Mouse (Mus musculus) T-helper 17 cell (primary cell): ENCODE measurements around the gene Pfdn6.

ENCODE experiments used
- in situ Hi-C, 2 experiments: fragments of 300-600 bp; cut with MboI, MseI; formaldehyde crosslinking; loops; 1 replicate in 1 of 2; 2 replicates in 1 of 2; pipeline ENCODE4 v1.15.1; 2025; ENCODE audit warnings: high pct_unique_total_duplicates in 2 of 2

The Pfdn6 gene

DNA sequence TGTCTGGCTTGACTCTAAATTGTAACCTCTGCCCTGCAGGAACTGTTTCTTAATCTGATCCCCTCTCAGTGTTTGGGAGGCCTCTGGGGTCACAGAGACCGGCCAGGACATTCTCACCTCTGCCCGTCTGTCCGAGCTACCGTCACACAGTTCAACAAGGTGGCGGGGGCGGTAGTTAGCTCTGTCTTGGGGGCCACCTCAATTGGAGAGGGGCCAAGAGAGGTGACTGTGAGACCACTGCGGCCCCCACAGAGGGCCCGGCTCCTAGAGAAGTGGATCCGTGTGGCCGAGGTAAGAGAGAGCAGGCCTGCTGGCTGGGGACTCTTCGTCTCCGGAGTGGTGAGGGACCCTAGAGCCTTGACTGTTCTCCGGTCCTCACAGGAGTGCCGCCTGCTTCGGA, 7.2 kb downstream of the Pfdn6 start:
- in situ Hi-C loops: no loop called here

DNA sequence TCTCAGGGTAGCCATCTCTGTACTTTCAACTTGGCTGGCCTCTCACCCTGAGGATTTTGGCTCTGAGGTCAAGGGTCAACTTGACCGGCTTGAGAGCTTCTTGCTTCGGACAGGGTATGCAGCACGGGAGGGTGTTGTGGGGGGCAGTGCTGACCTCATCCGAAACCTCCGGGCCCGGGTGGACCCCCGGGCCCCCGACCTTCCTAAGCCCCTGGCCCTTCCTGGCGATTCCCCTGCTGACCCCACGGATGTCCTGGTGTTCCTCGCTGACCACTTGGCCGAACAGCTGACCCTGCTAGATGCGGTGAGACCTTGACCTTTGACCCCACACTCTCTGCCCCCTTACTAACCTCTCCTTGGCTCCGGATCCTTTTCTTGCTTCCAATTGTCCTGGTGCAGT, 7.7 kb downstream of the Pfdn6 start:
- in situ Hi-C loops: no loop called here

DNA sequence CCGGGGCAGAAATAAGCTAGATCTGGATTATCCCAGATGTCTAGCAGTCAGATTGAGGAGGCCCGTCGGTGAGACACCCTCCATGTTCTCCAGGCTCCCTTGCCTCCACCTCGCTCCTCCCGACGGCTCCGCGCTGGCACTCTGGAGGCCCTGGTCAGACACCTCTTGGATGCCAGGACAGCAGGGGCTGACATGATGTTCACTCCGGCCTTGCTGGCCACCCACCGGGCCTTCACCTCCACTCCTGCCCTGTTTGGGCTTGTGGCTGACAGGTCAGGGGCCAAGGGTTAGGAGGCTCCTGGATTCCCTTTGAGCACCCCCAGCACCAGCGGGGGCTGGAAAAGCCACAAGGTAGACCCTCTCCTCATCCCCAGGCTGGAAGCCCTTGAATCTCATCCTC, 8.2 kb downstream of the Pfdn6 start:
- in situ Hi-C loops: no loop called here

DNA sequence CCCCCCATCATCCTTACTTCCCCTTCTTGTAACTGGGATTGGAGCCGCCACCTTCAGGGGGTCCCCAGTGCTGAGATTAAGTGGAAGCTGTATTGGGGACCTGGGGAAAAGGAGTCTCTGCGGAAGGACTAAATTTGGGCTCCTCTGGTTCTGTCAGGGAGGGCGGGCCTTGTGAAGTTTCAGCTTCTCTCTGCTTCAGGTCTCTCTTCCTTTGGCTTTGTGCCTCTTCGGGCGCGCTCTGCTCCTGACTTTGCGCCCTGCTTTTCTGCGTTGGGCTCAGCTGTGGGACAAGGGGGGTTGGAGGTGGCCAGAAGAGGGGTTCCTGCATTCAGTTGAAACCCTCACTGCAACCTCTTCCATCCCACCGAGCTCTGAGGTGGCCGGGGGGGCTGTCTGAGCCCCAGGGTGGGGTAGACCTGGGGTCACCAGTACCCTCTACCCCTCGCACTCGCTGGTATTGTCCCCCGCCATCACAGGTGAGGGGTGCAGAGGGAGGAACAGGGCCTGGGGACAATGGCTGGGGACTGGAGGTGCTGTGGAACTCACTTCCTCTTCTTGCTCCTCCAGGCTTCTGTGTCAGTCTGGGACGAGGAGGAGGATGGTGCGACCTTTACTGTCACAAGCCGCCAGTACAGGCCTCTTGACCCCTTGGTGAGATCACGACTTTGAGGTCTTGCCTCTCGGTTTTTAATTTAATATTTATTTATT, 8.8 kb downstream of the Pfdn6 start:
- in situ Hi-C loops: no loop called here

DNA sequence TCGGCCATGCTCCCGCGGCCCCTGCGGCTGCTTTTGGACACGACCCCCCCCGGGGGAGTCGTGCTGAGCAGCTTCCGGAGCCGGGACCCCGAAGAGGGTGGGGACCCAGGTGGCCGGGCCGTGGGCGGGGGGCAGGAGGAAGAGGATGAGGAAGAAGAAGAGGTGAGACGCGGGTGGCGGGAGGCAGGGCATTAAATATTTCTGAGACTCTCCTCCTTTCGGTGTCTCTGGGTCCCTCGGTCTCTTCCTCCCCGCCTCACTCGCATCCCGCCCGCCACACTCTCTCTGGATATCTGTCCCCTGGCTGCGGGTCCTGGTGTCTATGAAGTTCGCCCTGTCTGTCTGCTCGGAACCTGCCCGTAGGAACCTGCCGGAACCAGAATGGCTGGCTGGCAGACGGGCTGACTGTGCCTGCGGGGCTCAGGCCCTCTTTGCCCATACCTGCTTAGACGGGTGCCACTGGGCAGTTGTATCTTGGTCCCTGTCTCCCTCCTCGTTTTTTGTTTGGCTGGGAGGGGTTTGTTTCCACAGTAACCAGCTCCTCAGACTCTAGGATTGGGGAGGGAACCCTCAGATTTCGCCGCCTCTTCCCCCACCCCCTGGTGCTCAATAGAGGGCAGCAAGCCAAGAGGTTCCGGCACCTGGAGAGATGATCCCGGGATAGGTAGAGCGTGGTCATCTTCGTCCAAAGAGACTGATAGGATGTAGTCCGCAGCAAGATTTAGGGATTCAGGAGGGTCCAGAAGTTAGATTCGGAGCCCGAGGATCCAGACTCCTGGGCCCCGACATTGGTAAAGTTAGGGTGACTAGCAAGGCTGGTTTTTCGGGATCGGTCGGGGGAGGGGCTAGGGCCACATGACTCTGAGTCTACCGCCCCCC, 9.6 kb downstream of the Pfdn6 start:
- in situ Hi-C loops: no loop called here

DNA sequence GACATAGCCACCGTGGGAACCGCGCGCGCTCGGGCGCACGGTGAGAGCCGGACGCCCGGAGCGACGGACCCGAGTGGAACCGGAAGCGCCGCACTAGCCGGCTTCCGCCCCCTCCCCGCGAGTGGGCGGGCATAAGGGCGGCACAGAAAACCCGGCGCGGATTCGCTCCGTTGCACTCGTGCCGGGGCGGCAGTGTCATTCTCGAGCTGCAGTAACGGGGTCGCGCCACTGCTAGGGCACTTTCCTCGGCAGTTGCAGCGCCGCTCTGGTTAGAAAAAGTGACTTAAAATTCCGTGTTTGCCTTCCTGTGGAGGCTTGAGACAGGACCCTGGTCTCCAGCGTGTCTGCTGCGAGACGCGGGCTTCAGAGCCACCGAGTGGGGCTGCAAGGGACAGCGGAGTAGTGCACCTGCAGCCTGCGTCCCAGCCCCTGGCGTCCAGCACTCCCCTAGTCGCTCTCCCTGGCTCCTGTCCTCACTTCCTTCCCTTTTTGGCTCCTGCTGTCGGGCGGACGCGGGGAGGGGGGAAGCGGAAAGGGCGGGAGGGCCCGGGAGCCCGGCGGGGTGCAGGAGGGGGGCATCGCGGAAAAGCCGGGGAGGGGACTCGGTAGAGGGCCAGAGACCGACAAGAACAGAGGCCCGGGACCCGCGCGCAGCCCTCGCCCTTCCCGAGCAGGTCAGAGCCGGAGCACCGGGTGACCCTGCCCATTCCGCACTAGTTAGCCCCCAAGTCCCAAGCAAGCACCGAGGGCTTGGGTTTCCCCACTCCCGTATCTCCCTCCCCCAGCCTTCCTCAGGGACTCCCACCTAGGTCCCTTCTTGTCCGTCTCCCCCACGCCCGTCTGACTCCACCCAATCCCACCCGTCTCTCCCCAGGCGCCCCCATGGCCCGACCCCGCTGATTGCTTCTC, 10.5 kb downstream of the Pfdn6 start, which contains the start of gene Rgl2:
Gene Rgl2 (plus strand): TSS at position 173 of the 909 bp plus-strand sequence.
- in situ Hi-C loops: no loop called here

DNA sequence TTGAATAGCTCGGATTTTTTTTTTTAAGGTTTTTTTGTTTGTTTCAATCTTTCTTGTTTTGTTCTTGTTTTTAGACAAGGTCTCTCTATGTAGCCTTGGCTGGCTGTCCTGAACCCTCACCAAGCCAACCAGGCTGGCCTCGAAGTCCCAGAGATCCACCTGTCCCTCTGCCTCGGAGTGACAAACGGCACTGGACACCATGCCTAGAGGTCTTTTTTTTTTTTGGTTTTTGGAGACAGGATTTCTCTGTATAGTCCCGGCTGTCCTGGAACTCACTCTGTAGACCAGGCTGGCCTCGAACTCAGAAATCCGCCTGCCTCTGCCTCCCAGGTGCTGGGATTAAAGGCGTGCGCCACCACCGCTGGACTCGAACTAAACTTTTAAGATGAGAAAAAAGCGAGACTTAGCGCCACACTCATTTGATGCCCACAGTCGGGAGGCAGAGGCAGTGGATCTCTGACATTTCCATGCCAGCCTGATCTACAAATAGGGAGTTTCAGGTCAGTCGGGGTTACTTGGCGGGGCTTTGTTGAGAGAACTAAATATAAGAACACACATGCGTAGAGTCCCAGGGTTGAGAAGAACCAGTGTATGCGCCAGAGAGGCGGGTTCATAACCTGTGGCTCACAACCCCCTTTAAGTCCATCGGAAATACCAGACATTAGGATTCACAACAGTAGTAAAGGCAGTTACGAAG, 11.7 kb downstream of the Pfdn6 start:
- in situ Hi-C loops: no loop called here

DNA sequence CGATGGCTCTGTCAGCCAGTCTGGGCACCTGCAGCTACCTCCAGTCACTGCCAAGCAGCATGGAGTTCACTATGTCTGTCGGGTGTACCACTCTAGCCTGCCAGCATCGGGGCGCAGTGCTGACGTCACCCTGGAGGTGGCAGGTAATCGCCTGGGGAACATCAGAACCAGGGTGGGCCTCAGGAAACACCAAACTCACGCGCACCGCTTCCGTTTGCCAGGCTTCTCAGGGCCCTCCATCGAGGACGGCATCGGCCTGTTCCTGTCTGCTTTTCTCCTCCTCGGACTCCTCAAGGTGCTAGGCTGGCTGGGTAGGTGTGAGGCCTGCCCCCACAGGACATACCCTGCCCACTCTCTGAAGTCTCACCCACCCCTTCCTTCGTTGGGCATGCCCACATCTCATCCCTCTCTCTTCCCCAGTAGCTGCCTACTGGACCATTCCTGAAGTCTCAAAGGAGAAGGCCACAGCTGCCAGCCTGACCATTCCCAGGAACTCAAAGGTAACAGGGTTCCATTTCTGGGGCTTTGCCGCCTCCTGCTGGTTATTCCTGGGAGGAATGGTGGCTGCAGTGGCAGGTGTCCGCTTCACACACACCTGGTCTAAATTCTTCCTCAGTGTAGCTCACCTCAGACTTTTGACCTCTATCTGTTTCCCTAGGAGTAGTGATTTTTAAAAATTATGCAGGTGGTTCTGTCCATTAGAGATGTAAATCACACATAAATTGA, 13.8 kb downstream of the Pfdn6 start:
- in situ Hi-C loops: no loop called here

DNA sequence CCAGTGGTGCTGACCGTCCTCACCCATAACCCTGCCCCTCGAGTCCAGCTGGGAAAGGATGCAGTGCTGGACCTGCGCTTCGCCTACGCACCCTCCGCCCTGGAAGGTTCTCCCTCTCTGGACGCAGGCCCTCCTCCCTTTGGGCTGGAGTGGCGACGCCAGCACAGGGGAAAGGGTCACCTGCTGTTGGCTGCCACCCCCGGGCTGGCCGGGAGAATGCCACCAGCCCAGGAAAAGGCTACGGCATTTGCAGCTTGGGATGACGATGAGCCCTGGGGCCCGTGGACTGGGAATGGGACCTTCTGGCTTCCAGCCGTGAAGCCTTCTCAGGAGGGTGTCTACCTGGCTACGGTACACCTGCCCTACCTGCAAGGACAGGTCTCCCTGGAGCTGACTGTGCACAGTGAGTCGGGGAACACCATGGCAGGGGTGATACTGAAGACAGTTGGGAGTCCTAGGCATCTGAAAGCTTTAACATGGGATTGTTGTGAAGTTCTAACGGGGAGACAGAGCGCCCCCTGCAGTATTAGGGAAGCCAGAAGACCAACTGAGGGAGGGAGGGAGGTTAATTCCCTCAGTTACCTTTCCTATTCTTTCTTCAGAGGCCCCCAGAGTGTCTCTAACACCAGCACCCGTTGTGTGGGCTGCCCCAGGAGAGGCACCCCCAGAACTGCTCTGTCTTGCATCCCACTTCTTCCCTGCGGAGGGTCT, 14.6 kb downstream of the Pfdn6 start:
- in situ Hi-C loops: no loop called here

DNA sequence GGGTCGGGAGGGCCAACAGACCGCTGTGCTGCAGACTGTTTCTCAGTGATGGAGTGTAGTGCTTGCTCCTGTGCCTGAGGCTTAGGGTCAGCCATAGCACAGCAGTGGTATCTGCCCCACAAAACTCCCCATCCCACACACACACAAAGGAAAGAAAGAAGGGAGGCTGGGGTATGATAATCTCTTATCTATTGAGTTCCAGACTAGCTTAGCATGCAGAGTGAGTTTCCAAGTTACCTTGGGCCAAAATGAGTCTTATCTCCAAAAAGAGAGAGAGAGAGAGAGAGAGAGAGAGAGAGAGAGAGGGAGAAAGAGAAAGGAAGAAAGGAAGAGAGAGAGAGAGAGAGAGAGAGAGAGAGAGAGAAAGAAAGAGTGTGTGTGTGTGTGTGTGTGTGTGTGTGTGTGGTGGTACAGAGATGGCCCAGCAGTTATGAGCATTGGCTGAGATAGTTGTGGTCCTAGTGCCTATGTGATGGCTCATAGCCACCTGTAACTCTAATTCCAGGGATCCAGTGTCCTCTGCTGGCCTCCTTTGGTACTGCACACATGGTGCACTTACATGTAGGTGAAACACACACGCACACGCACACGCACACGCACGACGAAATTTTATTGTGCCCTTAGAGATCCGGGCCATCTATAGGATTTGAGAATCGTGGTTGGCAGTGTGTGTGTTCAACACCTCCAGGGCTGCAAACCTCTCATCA, 15.4 kb downstream of the Pfdn6 start:
- in situ Hi-C loops: loop anchor here in 1 of 2 experiments (25.0 kb wide), 1 partner anchor 913 kb away; the partner anchor contains the start of genes Dxo and Stk19

DNA sequence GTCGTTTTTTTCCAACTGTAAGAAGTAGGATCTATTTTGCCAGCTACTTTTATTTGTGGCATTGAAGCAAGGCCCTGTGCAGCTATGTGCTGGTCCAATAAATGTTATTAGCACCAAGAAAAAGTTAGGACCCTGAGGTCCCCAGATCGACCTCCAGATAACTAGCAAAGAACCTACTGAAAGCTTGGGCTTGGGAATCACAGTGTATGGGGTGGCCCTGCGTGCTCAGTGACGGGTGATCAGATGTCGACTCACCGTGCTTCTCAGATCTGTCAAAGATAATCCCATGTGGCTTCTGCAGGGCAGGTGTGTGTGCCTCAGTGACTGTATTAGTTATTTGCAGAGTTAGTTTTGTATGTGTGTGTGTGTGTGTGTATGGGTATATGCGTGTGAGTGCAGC, 18.8 kb downstream of the Pfdn6 start:
- in situ Hi-C loops: loop anchor here in 1 of 2 experiments (25.0 kb wide), 1 partner anchor 916 kb away; the partner anchor contains the start of genes Dxo and Stk19

DNA sequence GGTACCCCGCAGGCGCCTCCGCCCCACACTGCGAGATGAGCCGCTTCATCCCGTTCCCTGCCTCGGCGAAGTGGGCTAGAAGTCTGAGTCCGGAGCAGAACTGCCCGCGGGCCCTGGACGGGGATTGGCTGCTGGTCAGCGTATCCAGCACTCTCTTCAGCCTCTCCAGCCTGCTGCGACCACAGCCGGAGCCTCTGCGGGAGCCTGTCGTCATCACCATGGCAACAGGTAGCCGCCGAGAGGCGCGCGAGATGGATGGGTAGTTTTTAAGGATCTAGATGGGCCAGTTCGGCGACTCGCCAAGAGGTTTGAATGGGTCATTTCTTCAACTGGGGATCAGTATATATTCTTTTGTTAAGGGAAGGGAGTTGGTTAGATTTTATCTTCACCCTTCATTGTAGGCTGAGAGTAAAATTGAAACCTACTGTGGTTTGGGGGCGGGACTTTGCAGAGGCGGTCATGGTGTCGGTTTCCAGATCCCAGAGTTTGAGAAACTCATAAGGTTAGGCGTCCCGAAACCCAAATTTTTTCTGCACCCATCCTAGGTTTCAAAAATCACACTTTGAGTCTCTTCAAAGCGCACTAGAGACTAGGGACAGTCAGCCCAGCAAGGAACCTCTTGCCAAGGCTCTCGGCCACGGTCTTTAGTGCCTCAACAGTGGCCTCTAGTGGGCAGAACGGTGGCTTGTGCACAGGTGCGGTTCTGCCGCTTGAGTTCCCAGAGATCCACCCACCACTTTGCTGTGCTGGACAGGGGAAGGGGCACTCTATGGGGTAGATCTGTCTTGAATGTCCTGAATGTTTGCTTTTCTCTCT, 19.7 kb downstream of the Pfdn6 start:
- in situ Hi-C loops: loop anchor here in 1 of 2 experiments (25.0 kb wide), 1 partner anchor 917 kb away; the partner anchor contains the start of genes Dxo and Stk19

DNA sequence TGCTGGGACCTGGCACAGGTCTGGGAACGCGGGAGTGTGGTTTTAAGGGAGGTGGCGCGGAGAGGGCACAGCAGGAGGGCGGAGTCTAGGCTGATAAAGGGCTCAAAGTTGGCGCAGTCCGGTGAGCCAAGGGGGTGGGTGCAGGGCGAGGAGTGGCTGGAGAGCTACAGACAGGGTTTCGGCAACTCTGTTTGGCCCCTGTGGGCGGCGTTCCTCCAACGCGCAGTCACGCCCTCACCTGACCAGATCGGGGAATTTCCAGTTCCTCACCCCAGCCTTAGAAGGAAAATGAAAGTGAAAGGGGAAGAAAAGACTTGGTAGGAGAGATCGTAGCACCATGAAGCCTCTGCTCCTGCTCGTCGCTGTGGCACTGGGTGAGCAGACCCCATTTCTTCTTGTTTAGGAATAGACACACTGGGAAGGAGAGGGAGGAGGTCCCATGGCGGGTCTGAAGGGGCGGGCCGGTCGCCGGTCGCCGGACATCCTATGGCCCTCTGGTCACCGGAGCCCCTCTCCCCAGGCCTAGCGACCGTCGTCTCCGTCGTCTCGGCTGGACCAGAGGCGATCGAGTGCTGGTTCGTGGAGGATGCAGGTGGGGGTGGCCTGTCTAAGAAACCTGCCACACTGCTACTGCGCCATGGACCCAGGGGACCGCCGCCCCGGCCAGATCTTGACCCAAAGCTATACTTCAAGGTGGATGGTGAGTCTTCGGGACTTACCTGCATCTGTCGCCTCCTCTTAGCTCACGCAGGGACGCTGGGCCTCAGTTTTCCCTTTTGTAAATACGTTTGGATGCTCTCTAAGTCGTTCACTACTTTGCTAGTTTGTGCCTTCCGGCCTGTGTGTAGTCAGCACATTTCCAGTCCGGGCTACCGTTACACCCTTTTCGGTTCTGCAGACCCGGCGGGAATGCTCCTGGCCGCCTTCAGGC, 20.5 kb downstream of the Pfdn6 start:
- in situ Hi-C loops: loop anchor here in 1 of 2 experiments (10.0 to 25.0 kb wide), 2 partner anchors 275 to 918 kb away; partner anchors contain the start of genes Dxo, Psmb8 and Stk19

DNA sequence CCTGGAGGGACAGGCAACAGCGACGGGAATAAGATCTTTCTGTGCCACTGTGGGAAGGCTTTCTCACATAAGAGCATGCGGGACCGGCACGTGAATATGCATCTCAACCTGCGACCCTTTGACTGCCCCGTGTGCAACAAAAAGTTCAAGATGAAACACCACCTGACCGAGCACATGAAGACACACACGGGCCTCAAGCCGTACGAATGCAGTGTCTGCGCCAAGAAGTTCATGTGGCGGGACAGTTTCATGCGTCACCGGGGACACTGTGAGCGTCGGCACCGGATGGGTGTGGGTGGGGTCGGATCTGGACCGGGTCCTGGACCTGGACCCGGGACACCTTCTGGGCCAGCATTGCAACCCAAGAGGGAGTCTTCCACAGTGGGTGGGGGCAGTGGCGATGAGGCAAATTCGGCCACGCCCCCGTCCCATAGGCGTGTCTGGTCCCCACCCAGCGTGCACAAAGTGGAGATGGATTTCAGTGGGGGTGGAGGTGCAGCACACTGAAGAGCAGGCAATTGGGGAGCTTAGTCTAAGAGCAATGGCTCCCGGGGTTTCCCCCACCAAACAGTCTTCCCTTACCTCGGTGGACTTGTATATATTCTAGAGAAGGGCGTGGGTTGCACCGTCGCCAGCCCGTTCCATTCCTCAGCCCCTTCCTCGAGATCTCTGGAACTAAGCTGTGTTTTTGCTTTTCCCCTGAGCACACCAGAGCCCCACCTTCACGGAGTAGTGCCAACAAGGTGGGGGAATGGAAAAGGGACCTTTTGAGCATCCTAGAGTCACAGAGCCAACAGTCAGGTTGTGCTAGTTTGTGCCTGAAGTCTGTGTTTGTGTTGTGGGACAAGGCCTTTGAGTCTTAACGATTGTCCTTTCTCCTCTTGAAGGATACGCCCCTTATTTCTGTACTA, 21.6 kb downstream of the Pfdn6 start:
- in situ Hi-C loops: loop anchor here in 1 of 2 experiments (10.0 to 25.0 kb wide), 2 partner anchors 276 to 919 kb away; partner anchors contain the start of genes Dxo, Psmb8 and Stk19

DNA sequence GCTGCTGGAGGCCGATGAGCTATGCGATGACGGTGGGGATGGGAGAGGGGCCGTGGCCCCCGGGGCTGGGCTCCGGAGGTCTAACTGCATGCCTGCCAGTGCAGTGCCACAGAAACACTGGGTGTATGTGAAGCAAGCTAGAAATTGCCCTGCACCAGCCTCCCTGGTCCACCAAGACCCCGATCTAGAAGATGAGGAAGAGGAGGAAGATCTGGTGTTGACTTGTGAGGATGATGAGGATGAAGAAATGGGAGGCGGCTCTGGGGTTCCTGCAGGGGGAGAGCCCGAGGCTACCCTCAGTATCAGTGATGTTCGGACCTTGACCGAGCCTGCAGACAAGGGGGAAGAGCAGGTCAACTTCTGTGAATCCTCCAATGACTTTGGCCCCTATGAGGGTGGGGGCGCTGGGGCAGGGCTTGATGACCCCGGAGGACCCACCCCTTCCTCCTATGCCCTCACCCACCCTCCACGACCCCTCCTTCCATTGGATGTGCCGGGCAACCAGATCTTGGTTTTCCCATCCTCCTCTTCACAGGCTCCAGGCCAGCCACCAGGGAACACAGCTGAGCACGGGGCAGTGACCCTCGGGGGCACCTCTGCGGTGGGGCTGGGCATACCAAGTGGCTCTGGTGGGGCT, 22.4 kb downstream of the Pfdn6 start:
- in situ Hi-C loops: loop anchor here in 1 of 2 experiments (10.0 to 25.0 kb wide), 2 partner anchors 277 to 920 kb away; partner anchors contain the start of genes Dxo, Psmb8 and Stk19
